Mouse (Mus musculus) small intestine, adult 2 months (tissue): ENCODE data around the gene Pccb. TPM values are rescaled to one million over a fixed set of nuclear protein-coding genes. Genes with fewer than 3 reads are reported as not detected.

Source experiments
- H3K27ac ChIP-seq: fragments of 200-500 bp; 2 replicates; pipeline ENCODE4 v1.5.1; 2012; ENCODE audit warnings: low read depth, low read length, control low read depth, inconsistent platforms; ENCODE audit not compliant: insufficient read depth
- H3K27me3 ChIP-seq: fragments of 200-500 bp; 2 replicates; pipeline ENCODE4 v1.6.1; 2012; ENCODE audit warnings: mild to moderate bottlenecking, moderate library complexity, low read length, inconsistent platforms; ENCODE audit not compliant: control insufficient read depth, insufficient read depth
- H3K36me3 ChIP-seq: fragments of 200-500 bp; 2 replicates; pipeline ENCODE4 v1.6.1; 2012; ENCODE audit warnings: mild to moderate bottlenecking, low read length, control low read depth, inconsistent platforms; ENCODE audit not compliant: control insufficient read depth, insufficient read depth
- H3K4me1 ChIP-seq: fragments of 200-500 bp; 2 replicates; pipeline ENCODE4 v1.6.1; 2012; ENCODE audit warnings: low read length, inconsistent platforms, mixed read lengths; ENCODE audit not compliant: control insufficient read depth, insufficient read depth, insufficient read length
- H3K4me3 ChIP-seq: fragments of 200-500 bp; 2 replicates; pipeline ENCODE4 v1.5.1; 2012; ENCODE audit warnings: low read depth, mild to moderate bottlenecking, control low read depth, inconsistent platforms, low read length, moderate library complexity
- CTCF ChIP-seq: fragments of 200-500 bp; IDR thresholded peaks from 2 replicates; pipeline ENCODE4 v1.5.1; 2012; ENCODE audit warnings: low read depth, mild to moderate bottlenecking, control low read depth, inconsistent platforms, low read length, moderate library complexity, mixed read lengths; ENCODE audit not compliant: insufficient replicate concordance, insufficient read length; ENCODE audit errors: extremely low read depth
- POLR2A ChIP-seq: fragments of 200-500 bp; IDR thresholded peaks from 2 replicates; pipeline ENCODE4 v1.6.1; 2012; ENCODE audit warnings: low read depth, mild to moderate bottlenecking, control low read depth, inconsistent platforms, low read length, moderate library complexity
- WGBS: fragments of 180-500 bp; shearing (Covaris S2); methylation state at CpG from one replicate; pipeline ENCODE4 v1.1.7; 2018; 5-methylcytosine and 5-hydroxymethylcytosine counted together
- polyA plus RNA-seq: library from polyadenylated mRNA; depleted of rRNA; stranded (reverse); fragments of >200 nt; gene quantifications from 2 replicates; pipeline ENCODE4 v1.2.3, GENCODE M21; 2012; rRNA removed

The Pccb gene
- 41.9 and 60.1 TPM in 2 replicates for polyA plus RNA-seq

GRCm38 (mm10) chr9:101034448-101035098 lies at the start of gene Pccb:
Gene Pccb, minus strand, starts transcription at chr9:101034898.
- Histone ChIP-seq H3K27me3 (no peaks in the 10 kb centered on the region), H3K27ac (peak within 1 kb of the TSS; percentile 96), H3K36me3 (no peaks in the 10 kb centered on the region), H3K4me1 (no peaks in the 10 kb centered on the region; the same call in 1 of the 2 replicates), H3K4me3 (peak within 1 kb of the TSS; percentile 76)
- WGBS = under 1% methylated on average over 61 of the region's 61 CpGs
- TF ChIP-seq POLR2A (peak; percentile 90), CTCF (no peak)

- no peaks in the 10 kb centered on the region for H3K27me3 ChIP-seq
- TF ChIP-seq POLR2A = no peak
- no peak for TF ChIP-seq CTCF
- peaks cover 12% of the 10 kb centered on the region; the same call in 1 of the 2 replicates for H3K4me1 ChIP-seq
- no peak overlapping the region for H3K27ac ChIP-seq
- H3K36me3 ChIP-seq = no peaks in the 10 kb centered on the region; the same call in 1 of the 2 replicates
- WGBS = 50% methylated on average over 3 of the region's 3 CpGs
- no peak overlapping the region for H3K4me3 ChIP-seq
Observed at GRCm38 (mm10) chr9:101083728-101084127, 49.0 kb upstream of the Pccb start.

- no peak overlapping the region for H3K4me3 ChIP-seq
- TF ChIP-seq POLR2A (no peak), CTCF (0 out of 2 replicates have a peak, but pooled peaks have one; percentile 12)
- WGBS = 26% methylated on average over 3 of the region's 3 CpGs
Observed at GRCm38 (mm10) chr9:101080046-101080685, 45.5 kb upstream of the Pccb start.

GRCm38 (mm10) chr9:101078579-101078978 lies 43.9 kb upstream of the Pccb start:
- Histone ChIP-seq H3K4me3 (peak overlapping the region; percentile 25; the same call in 1 of the 2 replicates), H3K27me3 (no peaks in the 10 kb centered on the region), H3K36me3 (no peaks in the 10 kb centered on the region; the same call in 1 of the 2 replicates), H3K4me1 (peaks cover 17% of the 10 kb centered on the region; the same call in 1 of the 2 replicates), H3K27ac (no peak overlapping the region; the same call in 1 of the 2 replicates)
- no peak for TF ChIP-seq POLR2A
- TF ChIP-seq CTCF = no peak
- 20% methylated on average over 4 of the region's 4 CpGs for WGBS

More at GRCm38 (mm10) chr9:101080046-101080685, 45.5 kb upstream of the Pccb start:
- Histone ChIP-seq H3K27me3 (no peaks in the 10 kb centered on the region), H3K36me3 (no peaks in the 10 kb centered on the region; the same call in 1 of the 2 replicates), H3K27ac (no peak overlapping the region), H3K4me1 (peaks cover 17% of the 10 kb centered on the region; the same call in 1 of the 2 replicates)

- Histone ChIP-seq H3K27me3 (no peaks in the 10 kb centered on the region), H3K4me1 (peaks cover 17% of the 10 kb centered on the region; the same call in 1 of the 2 replicates), H3K36me3 (no peaks in the 10 kb centered on the region; the same call in 1 of the 2 replicates), H3K27ac (no peak overlapping the region), H3K4me3 (no peak overlapping the region)
- TF ChIP-seq CTCF (no peak), POLR2A (no peak)
Observed at GRCm38 (mm10) chr9:101077486-101077885, 42.8 kb upstream of the Pccb start.

- no peaks in the 10 kb centered on the region; the same call in 1 of the 2 replicates for H3K36me3 ChIP-seq
- H3K27me3 ChIP-seq = no peaks in the 10 kb centered on the region
- under 1% methylated on average over 18 of the region's 18 CpGs for WGBS
- peaks cover 14% of the 10 kb centered on the region; the same call in 1 of the 2 replicates for H3K4me1 ChIP-seq
- H3K27ac ChIP-seq = peak overlapping the region; percentile 68
- peak overlapping the region; percentile 59 for H3K4me3 ChIP-seq
- TF ChIP-seq POLR2A = no peak; the same call in 1 of the 2 replicates
- TF ChIP-seq CTCF = no peak
Observed at GRCm38 (mm10) chr9:101076095-101076875, 41.6 kb upstream of the Pccb start.
